Mouse (Mus musculus): ENCODE results near the gene 1810043G02Rik. TPM values are rescaled to one million over a fixed set of nuclear protein-coding genes. Genes with fewer than 3 reads are reported as not detected.

The 1810043G02Rik gene
- total RNA-seq, 2 experiments from 2014 or later = 39.9 to 40.5 TPM

Other genes starting within 250 kb of the 1810043G02Rik start
- not detected for gene Gm18596, start 235.9 kb upstream of the 1810043G02Rik start, total RNA-seq (2021)
- gene Gm9736, start 227.2 kb upstream of the 1810043G02Rik start, total RNA-seq (2021) = not detected
- not detected for gene Gm3233, start 218.8 kb upstream of the 1810043G02Rik start, total RNA-seq (2021)
- gene Gm3238, start 207.2 kb upstream of the 1810043G02Rik start, total RNA-seq (2021) = not detected
- gene Gm7138, start 201.6 kb upstream of the 1810043G02Rik start, total RNA-seq (2021) = not detected
- not detected for gene Gm3250, start 196.0 kb upstream of the 1810043G02Rik start, total RNA-seq (2021)
- not detected for gene Gm7137, start 190.3 kb upstream of the 1810043G02Rik start, total RNA-seq (2021)
- gene Gm9639, start 183.4 kb upstream of the 1810043G02Rik start, total RNA-seq (2021) = not detected
- not detected for gene Gm19668, start 179.4 kb upstream of the 1810043G02Rik start, total RNA-seq (2021)
- gene Gm9507, start 166.7 kb upstream of the 1810043G02Rik start, total RNA-seq (2021) = not detected
- gene Gm2696, start 163.8 kb upstream of the 1810043G02Rik start, total RNA-seq (2021) = not detected
- not detected for gene Krtap10-4, start 151.4 kb upstream of the 1810043G02Rik start, total RNA-seq (2021)
- gene Krtap10-10, start 142.6 kb upstream of the 1810043G02Rik start, total RNA-seq (2021) = not detected
- gene Gm36176, start 131.7 kb upstream of the 1810043G02Rik start, total RNA-seq (2021) = not detected
- not detected for gene Gm10318, start 125.7 kb upstream of the 1810043G02Rik start, total RNA-seq (2021)
- gene Gm3285, start 116.5 kb upstream of the 1810043G02Rik start, total RNA-seq (2021) = not detected
- 1 to 10 TPM; 3.8 to 5.0 TPM for gene Lrrc3, start 76.0 kb upstream of the 1810043G02Rik start, total RNA-seq (2021)
- 10 to 100 TPM; 37.9 to 40.8 TPM for gene Trpm2, start 8.0 kb upstream of the 1810043G02Rik start, total RNA-seq (2021)
- 100 to 1,000 TPM; 217 to 223 TPM for gene Pfkl, start 31.6 kb downstream of the 1810043G02Rik start, total RNA-seq (2021)
- gene Dnmt3l, start 63.4 kb downstream of the 1810043G02Rik start, total RNA-seq (2021) = 1 to 10 TPM in 1 of 2 experiments, under 1 TPM in 1; 0.74 to 1.2 TPM
- under 1 TPM; 0.64 to 0.79 TPM for gene Aire, start 65.1 kb downstream of the 1810043G02Rik start, total RNA-seq (2021)
- 10 to 100 TPM; 12.1 to 12.7 TPM for gene Icosl, start 90.8 kb downstream of the 1810043G02Rik start, total RNA-seq (2021)
- 100 to 1,000 TPM; 129 to 132 TPM for gene D10Jhu81e, start 191.3 kb downstream of the 1810043G02Rik start, total RNA-seq (2021)
- gene Pwp2, start 206.6 kb downstream of the 1810043G02Rik start, total RNA-seq (2021) = 10 to 100 TPM; 19.7 to 20.5 TPM